Mouse (Mus musculus) left cerebral cortex, postnatal 10 days (tissue): ENCODE measurements at regions not wholly inside any gene's neighbourhood (a gene's known extent, or its start where the extent isn't known, plus 50 kb on each side); places are given as distances from the start of the nearest gene placed in this dataset.

Source experiments
- DNase-seq, 2 experiments: peaks; one replicate each; pipeline ENCODE4 v3.0.0; 2021 to 2022; ENCODE audit warnings: low spot score in 2 of 2, mixed read lengths in 1 of 2; ENCODE audit errors: extremely low spot score in 1 of 2
- intact Hi-C: fragments of 180-260 bp; cut with DNase I; formaldehyde crosslinking; loops from one replicate; pipeline ENCODE4 v1.15.1; 2025

DNA sequence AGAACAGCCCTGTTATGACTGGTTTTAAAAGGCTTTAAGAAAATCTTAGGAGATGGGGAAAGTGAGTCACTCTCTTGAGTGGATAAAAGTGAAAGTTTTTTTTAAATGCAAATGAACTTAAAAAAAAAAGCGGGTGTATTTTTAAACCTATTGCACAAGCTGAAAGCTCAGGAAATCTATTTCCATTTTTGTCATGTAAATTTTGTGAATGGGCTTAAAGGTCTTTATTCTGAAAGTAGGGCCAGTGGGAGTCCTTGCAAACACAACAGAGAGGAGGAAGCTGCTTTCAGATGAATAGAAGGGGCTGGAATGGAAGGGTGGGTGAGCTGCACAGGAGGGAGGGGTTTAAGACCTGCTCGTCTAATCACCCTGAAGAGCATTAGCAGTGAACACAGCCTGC is 62.9 kb downstream of the Fam84a start:
- DNase-seq, result no peak
- intact Hi-C loops, result no loop called here

DNA sequence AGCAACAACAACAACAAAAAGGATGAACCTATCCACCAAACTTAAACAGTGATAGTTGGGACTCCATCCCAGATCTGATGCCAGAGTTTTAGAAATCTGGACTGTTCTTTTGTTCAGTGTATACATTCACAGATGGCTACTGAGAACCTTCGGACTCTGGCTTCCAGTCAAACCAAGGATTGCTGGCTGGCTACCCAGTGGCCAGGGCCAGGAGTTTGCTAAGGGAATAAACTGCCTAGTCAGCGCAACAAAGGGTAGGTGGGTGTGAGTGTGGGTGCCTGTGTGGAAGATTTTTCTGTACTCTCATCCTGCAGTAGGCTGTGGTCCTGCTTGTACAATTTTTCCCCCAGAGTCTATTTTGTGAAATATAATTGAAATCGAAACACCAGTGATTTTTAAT is 69.1 kb downstream of the Fam84a start:
- intact Hi-C loops, result no loop called here
- peak in 1 of 2 experiments; percentile 12 for DNase-seq

DNA sequence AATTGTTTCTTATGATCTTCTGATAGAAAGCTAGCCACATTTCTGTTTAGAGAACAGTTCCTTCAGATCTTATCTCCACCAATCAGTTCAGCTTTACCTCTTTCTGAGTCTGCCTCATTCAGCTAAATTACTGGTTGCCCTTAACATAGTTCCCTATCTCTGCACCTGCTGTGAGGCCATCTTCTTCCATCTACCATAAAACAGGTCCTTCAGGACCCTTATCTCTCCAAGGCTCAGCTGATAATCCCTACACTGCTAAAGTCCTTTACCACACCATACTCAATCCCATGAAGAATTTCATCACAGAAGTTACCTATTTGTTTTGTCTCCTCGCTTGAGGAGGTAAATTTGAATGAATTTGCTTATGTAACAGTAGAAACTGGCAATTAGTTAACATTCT is 72.0 kb downstream of the Fam84a start:
- no peak for DNase-seq
- intact Hi-C loops, result no loop called here

DNA sequence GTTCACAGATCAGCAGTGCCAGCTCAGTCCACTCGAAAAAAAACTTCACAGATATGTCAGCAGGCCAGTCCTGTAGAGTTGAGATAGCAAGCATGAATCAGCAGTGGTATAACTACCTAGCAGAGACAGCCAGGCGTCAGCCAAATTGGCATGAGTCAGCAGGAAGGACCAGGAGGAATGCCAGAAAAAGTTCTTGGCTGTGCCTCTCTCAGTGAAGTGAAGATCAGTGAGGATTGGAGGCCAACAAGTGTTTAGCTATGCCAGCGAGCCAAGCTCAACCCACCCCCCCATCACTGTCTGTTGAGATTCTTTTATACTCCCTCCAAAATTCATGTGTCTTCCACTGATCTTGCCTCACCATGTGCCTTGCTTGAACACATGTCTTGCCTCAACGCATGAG is 82.8 kb downstream of the Fam84a start:
- DNase-seq, result peak; percentile 17 to 18
- intact Hi-C loops, result no loop called here

DNA sequence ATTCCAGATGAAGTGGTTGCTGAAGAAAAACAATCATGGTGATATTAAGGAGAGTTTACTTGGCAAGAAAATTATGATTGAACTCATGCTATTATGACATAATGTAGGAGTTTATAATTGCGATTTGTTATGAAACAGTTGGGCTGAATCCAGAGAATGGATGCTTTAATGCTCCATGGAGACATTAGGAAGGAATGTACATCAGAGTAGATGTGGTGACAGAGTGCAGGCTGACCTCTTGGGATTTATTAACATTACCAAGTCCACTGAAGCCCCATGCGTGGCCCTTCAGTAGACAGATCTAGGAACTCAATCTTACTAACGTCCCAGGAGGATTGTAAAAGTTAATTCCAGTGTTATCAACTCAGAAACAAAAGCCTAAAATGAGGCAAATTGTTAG is 86.5 kb downstream of the Fam84a start:
- no peak for DNase-seq
- intact Hi-C loops, result no loop called here

DNA sequence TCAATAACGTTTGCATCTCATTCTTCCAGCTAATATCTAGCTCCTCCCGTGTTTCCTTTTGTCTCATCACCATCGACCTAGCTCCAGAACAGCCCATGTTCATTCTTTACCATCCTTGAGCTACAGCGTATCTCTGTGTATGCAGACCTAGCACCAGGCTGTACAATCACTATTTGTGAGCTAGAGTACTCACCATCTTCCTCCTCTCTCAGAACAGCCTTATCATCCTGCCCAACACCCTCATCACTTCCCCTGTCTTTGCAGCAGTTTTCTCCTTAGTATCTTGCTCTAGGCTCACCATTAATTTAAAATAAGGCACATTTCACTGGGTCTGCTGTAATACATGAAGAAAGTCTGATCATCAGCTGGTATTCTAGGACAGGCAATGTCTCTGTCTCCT is 88.6 kb downstream of the Fam84a start:
- intact Hi-C loops, result no loop called here
- DNase-seq, result no peak

DNA sequence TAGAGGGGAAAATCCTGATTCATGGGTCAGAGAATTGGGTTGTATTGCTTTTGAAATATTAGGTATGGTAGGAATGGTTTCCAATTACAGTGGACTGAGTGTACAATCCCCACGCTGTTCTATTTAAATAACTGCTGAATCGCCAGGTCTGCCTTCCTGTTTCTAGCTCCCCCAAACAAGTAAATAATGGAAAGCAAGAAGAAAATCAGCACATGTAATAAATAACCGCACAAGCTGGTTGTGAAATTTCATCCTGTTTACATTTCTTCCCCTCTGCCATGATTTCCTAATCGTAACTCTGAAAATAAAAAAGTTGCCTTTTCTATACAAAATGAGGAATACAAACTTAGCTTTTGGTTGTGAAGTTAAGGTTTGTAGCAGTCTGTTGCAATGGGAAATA is 95.7 kb downstream of the Fam84a start:
- no peak for DNase-seq

DNA sequence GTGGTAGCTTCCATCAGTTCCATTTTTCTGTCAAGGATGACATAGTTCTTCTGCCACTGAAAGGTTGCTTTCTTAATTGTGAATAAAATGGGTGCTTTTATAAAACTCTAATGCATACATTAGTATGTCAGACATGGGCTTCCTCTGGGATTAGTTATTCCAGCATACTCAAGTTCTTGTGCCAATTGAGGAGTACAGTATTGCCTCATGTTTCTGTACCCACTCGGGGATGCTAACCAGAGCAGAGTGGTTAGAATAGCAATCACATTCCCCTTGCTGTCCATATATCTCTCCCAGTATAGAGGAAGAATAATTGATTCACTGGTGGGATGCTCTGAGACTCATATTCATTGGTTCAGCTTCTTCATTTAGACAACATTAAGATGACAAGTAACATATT is 119.5 kb downstream of the Fam84a start:
- no peak for DNase-seq
- intact Hi-C loops, result no loop called here

More for the DNA sequence above, 95.7 kb downstream of the Fam84a start:
- intact Hi-C loops, result no loop called here

DNA sequence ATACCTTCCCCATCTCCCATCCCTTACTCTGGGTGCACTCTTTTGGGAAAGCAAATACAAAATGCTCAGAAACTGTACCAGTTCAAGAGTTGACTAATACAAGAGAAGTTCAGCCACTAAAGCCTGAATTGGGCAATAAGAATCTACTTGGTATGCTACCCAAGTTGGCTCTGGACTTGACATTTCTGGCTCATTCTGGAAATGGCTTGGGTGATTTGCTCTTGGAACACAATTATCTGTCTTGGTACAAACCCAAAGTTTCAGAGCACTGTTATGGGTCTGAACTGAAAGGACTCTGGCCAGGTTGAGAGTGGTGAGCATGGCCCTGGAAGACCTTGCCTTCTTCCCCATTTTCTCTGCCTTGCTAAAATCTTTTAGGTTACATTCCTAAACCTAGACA is 136.6 kb downstream of the Fam84a start:
- intact Hi-C loops, result no loop called here
- peak in 1 of 2 experiments; percentile 4 for DNase-seq

DNA sequence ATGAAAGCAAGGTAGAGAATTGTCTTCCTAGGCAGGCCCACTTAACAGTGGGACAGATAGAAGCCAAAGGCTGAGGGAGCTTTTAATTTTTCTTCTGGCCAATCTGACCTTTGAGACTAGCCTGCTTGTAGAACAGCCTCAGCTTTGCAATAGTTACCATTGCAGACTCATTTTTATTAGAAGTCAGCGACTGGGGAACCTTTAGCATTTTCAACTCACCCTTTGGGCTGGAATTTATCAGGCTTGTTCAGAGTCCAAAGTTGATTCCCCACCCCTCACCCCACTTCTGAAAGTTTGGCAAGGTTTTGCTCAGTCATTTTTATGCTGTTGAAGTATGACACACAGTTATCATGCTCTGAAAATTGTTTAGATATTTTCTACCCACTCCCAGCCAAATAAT is 145.9 kb downstream of the Fam84a start:
- intact Hi-C loops, result no loop called here
- no peak for DNase-seq

DNA sequence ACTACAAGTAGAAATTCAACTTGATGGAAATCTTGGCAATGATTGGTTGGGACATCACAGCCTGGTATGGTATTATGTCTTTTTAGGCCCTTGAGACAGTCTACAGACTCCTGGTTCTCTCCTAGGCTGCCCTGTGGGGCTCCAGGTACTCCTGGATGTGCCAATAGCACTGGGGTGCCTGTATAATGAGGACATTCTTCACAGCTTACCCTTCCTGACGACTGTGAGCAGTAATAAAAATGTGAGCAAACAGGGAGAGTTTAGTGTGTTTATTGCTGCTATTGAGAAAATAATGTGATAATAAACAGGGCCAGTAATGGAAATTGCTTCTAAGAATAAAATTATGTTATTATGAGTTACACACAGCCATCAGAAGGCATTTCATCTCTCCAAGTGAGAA is 150.2 kb downstream of the Fam84a start:
- intact Hi-C loops, result no loop called here
- DNase-seq, result no peak

DNA sequence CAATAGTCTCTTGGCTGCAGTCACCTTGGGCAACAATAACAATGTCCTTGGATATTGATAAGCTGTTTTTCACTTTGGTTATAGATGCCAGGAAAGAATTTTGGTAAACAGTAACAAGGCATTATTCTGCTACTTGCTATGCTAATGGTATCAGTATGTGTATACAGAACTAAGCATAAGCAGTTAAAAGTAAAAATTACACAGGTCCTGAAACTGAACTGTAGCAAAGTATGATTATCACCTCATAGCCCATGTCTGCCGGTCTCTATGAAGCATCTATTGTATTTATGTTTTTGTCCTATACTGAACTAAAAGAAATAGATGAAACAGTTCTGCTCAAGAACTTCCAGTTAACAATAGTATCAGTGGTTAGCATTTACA is 167.5 kb downstream of the Fam84a start:
- intact Hi-C loops, result no loop called here
- DNase-seq, result no peak

DNA sequence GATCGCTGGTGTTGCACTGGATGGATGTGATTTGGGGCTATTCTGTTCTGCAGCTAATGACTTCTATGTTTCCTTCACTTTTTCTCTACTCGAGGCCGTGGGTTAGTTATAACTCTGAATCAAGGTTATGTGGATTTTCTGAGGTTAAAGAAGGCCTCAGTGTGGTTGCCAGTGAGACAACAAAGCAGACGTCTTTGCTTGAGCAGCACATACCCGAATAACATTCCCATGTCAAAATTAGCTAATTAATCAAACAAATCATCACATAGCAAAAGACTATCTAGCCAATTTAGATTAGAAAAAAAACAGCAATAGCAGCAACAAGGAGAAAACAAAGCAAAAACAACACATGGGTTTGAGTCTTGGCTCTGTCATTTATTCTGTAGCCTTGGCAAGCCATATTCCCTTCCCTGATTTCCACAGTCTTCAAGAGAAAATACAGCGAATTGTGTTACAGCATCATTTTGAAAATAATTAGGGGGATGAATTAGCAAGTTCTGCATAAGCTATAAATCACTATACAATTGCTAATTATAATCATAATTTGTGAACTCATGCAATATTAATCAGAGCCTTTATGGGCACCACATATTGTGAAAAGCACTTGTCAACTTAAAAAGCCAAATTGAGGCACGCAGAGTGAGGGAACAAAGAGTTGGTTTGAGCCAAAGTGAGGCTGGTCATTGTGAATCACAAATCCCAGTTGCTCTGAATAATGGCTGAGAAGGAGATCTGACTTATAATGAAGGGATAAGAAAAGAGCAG is 168.0 kb downstream of the Fam84a start:
- intact Hi-C loops, result no loop called here
- no peak for DNase-seq

DNA sequence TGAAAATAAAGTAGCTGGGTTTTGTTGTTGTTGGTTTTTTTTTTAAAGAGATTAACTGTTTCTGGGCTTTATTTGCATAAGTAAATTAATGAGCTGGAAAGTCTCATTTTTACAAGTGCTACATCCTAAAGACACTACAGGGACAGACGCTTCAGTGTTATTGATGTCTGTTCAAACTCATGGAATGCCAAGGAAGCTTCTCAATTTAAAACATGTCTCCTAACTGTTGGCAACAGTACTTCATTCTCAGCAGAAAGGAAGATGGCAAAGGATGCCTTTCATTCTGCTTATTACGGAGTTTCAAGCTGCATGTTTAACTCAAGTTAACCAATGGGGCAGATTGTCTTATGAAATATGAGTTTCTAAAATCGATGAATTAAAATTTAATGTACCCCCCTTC is 187.3 kb downstream of the Fam84a start:
- no peak for DNase-seq
- intact Hi-C loops, result no loop called here

DNA sequence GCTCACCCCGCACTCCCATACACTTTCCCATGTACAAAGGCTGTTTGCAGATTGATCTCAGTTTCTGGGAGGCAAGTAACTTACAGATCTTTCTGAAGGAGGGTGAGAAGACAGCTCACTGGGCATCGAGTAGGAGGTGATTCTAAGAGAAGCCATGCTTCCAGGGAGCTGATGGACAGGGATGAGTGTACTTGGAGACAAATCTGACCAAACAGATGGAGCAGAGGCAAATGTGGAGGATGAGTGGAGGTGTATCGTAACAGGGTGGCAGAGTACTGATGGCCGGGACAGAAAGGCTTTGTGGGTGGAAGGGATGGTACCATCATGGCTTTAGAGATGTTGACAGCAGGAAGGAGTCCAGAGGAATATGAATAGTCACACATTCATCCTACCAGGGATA is 212.4 kb downstream of the Fam84a start:
- no peak for DNase-seq
- intact Hi-C loops, result no loop called here

DNA sequence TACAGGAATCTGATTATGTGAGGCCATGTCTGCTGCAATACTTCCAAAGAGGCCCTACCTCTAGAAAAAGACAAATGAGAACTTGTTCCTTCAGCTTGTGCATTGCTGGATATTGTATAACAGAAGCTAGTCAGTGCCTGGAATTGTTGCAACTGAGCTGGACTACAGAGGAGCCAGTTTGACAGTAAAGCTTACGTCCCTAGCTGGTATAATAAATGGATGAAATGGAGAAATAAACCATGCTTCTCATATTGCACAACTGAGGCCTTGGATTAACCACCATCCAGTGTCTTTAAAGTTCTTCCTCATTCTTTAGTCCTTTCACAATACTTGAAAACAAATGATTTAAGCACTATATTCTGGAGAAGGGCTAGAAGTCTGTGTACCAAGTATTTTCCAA is 230.8 kb downstream of the Fam84a start:
- intact Hi-C loops, result no loop called here
- no peak for DNase-seq

DNA sequence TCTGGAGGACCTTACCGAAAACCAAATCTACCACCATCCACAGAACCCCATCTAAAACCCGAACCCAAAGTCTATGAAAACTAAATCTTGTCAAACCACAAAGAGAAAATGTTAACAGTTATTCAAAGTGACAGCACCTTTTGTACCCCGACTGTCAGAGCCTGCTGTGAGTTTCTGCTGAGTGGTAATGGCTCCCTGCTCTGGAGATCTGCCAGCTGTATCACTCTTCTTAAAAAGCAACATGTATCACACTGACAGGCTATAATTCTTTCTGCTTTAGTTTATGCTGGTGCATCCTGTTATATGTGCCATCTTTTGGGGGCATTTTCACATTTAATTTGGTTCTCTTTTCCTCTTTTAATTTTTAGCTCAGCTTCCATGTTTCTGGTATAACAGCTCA is 268.5 kb downstream of the Fam84a start:
- intact Hi-C loops, result no loop called here
- DNase-seq, result no peak

DNA sequence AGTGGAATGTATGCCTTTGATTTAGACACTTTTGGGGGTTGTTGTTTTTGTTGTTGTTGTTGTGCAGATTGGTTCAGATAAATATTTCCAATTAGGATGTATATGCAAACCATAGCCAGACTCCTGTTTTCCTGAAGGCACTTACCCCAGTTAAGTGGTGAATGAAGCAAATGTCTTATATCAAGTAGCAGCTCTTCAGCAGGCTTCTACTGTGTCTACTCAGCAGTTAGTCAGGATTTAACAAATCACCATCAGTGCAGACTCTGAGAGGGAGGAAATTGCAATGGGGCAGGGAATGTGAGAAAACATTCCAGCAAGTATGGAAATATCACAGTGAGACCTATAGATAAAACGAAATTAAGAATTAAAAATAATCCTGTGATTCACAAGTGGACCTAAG is 282.7 kb downstream of the Fam84a start:
- DNase-seq, result no peak
- intact Hi-C loops, result no loop called here

DNA sequence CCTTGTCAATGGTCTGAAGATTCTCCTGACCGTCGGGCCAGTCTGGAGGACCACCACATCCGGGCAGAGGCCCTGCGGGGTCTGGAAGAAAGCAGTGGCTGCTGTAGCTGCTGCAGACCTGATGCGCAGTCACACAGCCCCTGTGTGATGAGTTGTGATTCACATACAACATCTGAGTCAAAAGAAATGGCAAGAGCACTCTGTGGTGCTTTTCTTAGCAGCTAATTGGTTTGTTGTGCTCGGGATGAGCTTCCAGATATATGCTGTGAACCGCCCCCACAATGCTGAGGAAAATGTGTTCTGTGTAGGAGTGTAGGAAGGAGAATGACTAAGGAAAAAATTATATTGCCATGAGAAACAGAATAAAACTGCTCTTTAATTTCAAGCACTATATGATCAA is 290.6 kb downstream of the Fam84a start:
- intact Hi-C loops, result no loop called here

DNA sequence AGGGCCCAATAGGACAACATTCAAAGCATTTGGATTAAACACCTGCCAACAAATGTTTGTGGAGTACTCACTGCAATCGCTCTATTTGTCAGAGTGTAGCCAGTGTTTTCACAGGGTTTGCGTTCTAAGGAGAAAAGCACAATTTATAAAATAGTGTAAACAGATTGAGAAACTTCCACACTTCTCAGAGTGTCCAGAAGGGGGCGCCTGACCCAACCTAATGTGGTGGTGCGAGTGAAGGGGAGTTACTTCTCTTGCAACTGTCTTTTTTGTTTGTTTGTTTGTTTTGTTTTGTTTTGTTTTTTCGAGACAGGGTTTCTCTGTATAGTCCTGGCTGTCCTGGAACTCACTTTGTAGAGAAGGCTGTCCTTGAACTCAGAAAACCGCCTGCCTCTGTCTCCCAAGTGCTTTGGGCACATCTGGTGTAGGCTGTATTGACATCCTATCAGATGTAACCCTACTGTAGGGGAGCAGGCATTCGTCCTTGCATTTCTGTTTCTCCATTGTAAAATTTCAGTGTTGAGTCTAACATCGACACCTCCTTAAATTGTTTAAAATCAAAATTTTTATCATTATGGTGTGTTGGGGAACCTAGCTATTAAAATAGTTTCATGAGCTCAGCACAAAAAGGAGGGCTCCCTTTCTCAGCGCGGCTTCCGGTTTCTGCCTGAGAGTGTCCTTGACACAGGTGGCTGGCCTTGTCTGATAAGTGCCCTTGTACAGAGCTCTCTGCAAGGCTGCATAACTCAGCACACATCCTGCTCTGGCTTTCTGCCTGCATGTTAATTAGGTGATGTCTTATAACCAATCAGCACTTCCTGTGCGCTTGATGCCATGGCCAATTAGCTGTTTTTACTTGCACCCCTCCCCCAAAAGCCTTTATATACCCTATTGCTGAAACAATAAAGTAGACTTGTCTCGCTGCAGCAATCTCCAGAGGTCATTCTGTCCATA is 307.0 kb downstream of the Fam84a start:
- intact Hi-C loops, result no loop called here
- DNase-seq, result peak in 1 of 2 experiments; percentile 26

More for the DNA sequence above, 290.6 kb downstream of the Fam84a start:
- peak; percentile 23 to 36 for DNase-seq
